Mouse (Mus musculus) gastrocnemius, adult 2 months (tissue): Measurements from ENCODE around the gene Olfr734. TPM values are rescaled to one million over a fixed set of nuclear protein-coding genes. Genes with fewer than 3 reads are reported as not detected.
A peak's percentile ranks its signal among the peaks of the same experiment; 100 is the strongest.

Experiments used
- DNase-seq: peaks from one replicate; pipeline ENCODE4 v3.0.0; 2022
- H3K27ac ChIP-seq: fragments of 200-600 bp; 2 replicates; pipeline ENCODE4 v1.8.1; 2022; ENCODE audit warnings: mild to moderate bottlenecking
- H3K4me3 ChIP-seq: fragments of 200-600 bp; 2 replicates; pipeline ENCODE4 v1.8.1; 2022; ENCODE audit warnings: mild to moderate bottlenecking, moderate library complexity
- CTCF ChIP-seq: fragments of 200-600 bp; IDR thresholded peaks from 2 replicates; pipeline ENCODE4 v1.8.1; 2022; ENCODE audit warnings: antibody characterized with exemption, mild to moderate bottlenecking, moderate library complexity
- intact Hi-C: fragments of 180-260 bp; cut with DNase I; formaldehyde crosslinking; loops from one replicate; pipeline ENCODE4 v1.15.1; 2025
- long read RNA-seq, 2 experiments: library from polyadenylated mRNA; stranded (forward); transcript quantifications; one replicate each; pipeline ENCODE4 v2.0.0; 2021
- total RNA-seq, 2 experiments: library from RNA; stranded (reverse); gene quantifications; 2 replicates each; pipeline ENCODE4 v1.2.3; 2021

Gene Olfr734
- not detected for total RNA-seq
- long read RNA-seq, experiment 1, result 0 reads
- long read RNA-seq, experiment 2, result 0 reads

DNA sequence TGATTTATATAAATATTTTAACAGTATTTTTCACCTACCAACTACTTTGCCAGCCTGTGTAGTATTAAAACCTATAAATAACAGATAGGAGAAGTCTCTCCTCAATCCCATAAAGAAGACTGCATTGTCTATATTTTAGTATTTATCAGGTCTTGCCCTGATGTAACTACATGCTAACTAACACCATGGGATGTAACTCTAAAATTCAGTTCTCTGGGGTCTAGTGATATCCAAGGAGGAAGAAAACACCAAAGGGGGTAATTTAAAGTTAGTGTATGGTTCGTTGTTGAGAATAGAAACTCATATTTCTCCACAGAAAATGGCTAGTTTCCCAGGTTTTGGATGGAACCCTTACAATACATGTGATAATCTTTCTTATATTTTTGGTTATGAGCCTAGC, at the start of gene Olfr734:
Gene Olfr734, minus strand, starts transcription at position 101 of the 400 bp plus-strand sequence.
- DNase-seq, result no peak
- Histone ChIP-seq H3K27ac (no peak within 1 kb of the TSS), H3K4me3 (no peak within 1 kb of the TSS)
- intact Hi-C loops, result no loop called here
- no peak for TF ChIP-seq CTCF

DNA sequence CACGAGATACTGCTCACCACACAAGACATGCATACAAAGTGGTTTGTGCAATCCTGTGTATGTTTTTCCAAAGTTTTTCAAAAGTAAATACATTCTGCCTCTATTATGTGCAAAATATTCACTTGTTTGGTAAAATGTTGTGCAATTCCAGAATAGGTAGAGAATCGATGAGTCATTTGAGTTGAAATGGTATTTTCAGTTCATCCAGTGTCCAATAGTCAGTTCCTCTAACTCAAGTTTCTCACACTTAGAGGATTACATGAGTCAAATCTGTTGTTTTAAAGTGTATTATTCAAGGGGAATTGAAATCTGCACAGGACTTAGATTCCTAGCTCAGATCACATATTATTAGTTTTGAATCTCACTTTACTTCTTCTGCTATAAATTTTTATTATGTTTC, 37.0 kb upstream of the Olfr734 start:
- intact Hi-C loops, result no loop called here
- no peak for DNase-seq
- H3K4me3 ChIP-seq, result no peak overlapping the region
- H3K27ac ChIP-seq, result no peak overlapping the region
- no peak for TF ChIP-seq CTCF

DNA sequence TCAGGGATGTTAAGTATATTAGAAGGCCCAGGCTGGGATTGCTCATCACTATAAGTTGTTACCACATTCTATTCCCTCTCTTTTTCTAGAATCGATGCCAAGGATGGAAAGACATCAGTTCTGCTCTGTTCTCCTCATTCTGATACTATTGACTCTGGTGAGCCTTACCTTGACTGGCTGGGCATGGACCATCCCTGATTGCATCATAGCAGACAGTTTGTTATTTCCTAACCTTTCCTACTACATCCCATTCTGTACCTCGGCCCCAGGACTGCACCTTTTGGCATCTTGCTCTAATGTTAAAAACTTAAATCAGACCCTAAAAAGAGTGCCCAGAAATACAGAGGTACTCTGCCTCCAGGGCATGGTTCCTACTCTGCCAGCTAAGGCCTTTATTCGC, 33.9 kb upstream of the Olfr734 start:
- H3K27ac ChIP-seq, result no peak overlapping the region
- no peak for DNase-seq
- no peak for TF ChIP-seq CTCF
- no peak overlapping the region for H3K4me3 ChIP-seq
- intact Hi-C loops, result no loop called here

DNA sequence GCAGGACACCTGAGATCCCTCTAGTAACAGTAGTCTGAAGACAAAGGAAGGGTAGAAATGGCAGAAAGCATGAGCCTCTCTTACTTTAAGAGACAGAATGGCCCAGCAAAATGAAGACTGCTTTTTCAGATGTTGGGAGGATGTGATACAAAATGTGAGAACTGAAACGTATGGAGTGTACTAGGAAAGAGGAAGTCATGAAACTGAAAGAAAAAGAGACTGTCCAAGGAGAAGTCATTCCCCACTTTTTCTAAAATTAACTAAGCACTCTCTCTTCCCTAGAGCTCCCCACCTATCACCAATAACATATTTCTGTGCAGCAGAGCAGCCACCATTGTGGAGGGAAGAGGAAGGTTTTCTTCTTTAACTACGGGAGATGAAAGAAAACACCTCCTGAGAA, 31.0 kb upstream of the Olfr734 start, which contains the start of gene Tlr11:
Gene Tlr11, plus strand, starts transcription at position 322 of the 400 bp plus-strand sequence.
- DNase-seq, result no peak
- Histone ChIP-seq H3K27ac (no peak within 1 kb of the TSS), H3K4me3 (no peak within 1 kb of the TSS)
- intact Hi-C loops, result no loop called here
- TF ChIP-seq CTCF, result no peak

DNA sequence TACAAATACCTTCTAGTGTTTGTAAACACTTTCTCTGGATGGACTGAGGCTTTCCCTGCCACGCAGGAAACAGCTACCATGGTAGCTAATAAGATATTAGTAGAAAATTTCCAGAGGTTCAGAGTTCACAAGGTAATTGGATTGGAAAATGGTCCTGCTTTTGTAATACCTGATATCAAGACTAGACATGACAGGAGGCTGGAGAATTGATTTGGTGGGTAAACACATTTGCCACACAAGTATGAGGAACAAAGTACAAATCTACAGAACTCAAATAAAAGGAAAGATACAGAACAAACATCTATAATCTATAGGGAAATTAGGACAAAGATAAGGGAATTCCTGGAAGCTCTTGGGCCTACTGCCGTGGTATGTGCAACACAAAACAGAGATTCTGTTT, 30.2 kb upstream of the Olfr734 start:
- no peak for TF ChIP-seq CTCF
- H3K4me3 ChIP-seq, result no peak overlapping the region
- H3K27ac ChIP-seq, result no peak overlapping the region
- intact Hi-C loops, result no loop called here
- DNase-seq, result no peak

DNA sequence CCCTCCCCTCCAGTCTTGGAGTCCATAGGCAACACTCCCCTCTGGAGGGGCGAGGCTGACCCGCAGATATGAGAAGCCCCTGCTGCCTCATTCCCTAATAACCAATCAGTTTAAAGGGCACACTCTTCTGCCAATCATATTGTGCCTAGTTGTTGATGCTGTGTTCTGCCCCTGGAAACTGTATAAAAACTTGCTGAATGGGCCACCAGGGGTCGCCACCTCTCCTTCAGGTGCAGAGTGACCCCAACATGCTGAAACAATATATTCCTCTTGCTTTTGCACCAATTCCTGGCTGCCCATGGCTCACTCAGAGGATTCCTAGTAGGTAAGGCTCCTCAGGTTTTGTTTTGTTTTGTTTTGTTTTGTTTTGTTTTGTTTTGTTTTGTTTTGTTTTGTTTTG, 25.9 kb upstream of the Olfr734 start:
- intact Hi-C loops, result no loop called here
- H3K27ac ChIP-seq, result no peak overlapping the region
- DNase-seq, result no peak
- TF ChIP-seq CTCF, result peak; percentile 36; the same call in 1 of the 2 replicates
- no peak overlapping the region for H3K4me3 ChIP-seq

DNA sequence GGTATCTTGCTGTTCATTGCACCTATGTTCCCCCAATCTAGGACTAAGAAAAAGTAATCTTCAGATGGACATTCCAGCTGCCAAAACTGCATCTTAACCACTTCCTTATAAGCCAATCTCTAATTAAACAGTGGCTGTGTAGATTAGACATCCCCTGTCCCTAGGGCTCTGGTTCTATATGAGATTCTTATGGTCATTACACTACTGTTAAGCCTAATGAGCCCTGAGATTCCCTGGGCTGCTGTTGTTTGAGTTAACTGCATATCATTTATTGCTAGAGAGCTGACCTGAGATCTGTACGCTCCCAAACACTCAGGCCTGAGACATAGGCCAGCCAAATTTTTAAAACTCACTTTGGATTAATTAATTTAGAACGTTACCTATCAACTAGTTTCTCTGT, 22.2 kb upstream of the Olfr734 start, which contains the start of gene Olfr735:
Gene Olfr735, minus strand, starts transcription at position 77 of the 400 bp plus-strand sequence.
- TF ChIP-seq CTCF, result no peak
- DNase-seq, result no peak

DNA sequence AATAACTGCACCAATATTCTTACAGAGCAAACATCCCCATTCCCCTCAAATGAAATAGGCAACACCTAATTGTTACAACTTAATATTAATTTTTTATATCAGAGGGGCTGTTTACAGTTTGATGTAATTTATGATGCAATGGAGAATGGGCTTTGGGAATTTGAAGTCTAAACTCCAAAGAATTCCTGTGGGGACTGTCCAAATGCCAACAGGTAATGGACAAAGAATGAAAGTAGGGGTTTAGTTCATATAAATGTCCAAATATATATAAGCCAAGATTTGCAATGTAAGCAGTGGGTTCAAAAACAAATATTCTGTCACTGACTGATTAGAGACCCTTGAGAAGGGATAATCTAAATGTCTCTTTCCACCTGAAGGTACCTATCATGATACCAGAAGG, 25.1 kb downstream of the Olfr734 start, which contains the start of gene Olfr733:
Gene Olfr733, minus strand, starts transcription at position 101 of the 400 bp plus-strand sequence.
- no peak within 1 kb of the TSS for H3K4me3 ChIP-seq
- H3K27ac ChIP-seq, result no peak within 1 kb of the TSS
- intact Hi-C loops, result no loop called here
- no peak for TF ChIP-seq CTCF
- DNase-seq, result no peak

More for the DNA sequence above, 22.2 kb upstream of the Olfr734 start, which contains the start of gene Olfr735:
- Histone ChIP-seq H3K4me3 (no peak within 1 kb of the TSS), H3K27ac (no peak within 1 kb of the TSS)
- intact Hi-C loops, result no loop called here

DNA sequence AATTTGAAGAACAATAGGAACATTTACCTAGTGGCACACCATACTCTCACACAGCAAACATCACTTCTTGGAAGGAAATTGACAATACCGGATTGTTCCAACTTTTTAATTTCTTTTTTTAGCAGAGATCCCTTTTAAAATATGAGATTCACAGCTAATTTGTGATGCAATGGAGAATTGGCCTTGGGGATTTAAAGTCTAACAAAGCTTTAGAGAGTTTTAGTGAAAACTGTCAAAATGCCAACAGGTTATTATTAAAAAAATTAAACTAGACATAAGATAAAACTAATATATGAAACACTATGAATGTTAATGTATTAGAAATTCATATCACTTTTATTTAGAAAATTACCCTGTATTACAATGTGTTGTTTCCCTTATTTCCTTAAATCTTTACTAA, 42.5 kb downstream of the Olfr734 start, which contains the start of gene Olfr732:
Gene Olfr732, minus strand, starts transcription at position 101 of the 400 bp plus-strand sequence.
- H3K27ac ChIP-seq, result no peak within 1 kb of the TSS
- TF ChIP-seq CTCF, result no peak
- intact Hi-C loops, result no loop called here
- no peak for DNase-seq
- no peak within 1 kb of the TSS for H3K4me3 ChIP-seq

Other genes with a start within 250 kb of the Olfr734 start
- gene Olfr726, start 235.8 kb downstream of the Olfr734 start, total RNA-seq, result not detected
- not detected for gene Olfr727, start 203.6 kb downstream of the Olfr734 start, total RNA-seq
- gene Olfr728, start 184.1 kb downstream of the Olfr734 start, total RNA-seq, result not detected
- gene Olfr729, start 173.9 kb downstream of the Olfr734 start, total RNA-seq, result not detected
- gene Olfr730, start 138.6 kb downstream of the Olfr734 start, total RNA-seq, result not detected
- not detected for gene Olfr731, start 84.9 kb downstream of the Olfr734 start, total RNA-seq
- gene Olfr732, start 42.6 kb downstream of the Olfr734 start, total RNA-seq, result not detected
- not detected for gene Olfr733, start 25.2 kb downstream of the Olfr734 start, total RNA-seq
- not detected for gene Olfr735, start 22.1 kb upstream of the Olfr734 start, total RNA-seq
- not detected for gene Tlr11, start 31.2 kb upstream of the Olfr734 start, total RNA-seq
- not detected for gene Olfr736, start 54.4 kb upstream of the Olfr734 start, total RNA-seq
- not detected for gene Olfr738, start 80.8 kb upstream of the Olfr734 start, total RNA-seq
- gene Olfr739, start 91.9 kb upstream of the Olfr734 start, total RNA-seq, result not detected
- gene Olfr740, start 118.8 kb upstream of the Olfr734 start, total RNA-seq, result not detected
- not detected for gene Olfr741, start 146.0 kb upstream of the Olfr734 start, total RNA-seq
- not detected for gene Olfr742, start 176.8 kb upstream of the Olfr734 start, total RNA-seq
- not detected for gene Olfr743, start 195.1 kb upstream of the Olfr734 start, total RNA-seq